Mouse (Mus musculus): ENCODE results near the gene 3100002H09Rik. TPM values are rescaled to one million over a fixed set of nuclear protein-coding genes. Genes with fewer than 3 reads are reported as not detected.

The 3100002H09Rik gene
- polyA plus RNA-seq, 1 experiment = not detected

- no peaks in the 10 kb centered on the region for H3K4me1 ChIP-seq (ENCODE audit: control insufficient read depth, insufficient read depth, low read length)
- no peak overlapping the region for H3K27ac ChIP-seq (ENCODE audit: insufficient read depth, low read depth, low read length)
- TF ChIP-seq POLR2A (IDR thresholded peaks at IDR 0.05; ENCODE audit: borderline replicate concordance, low read depth, low read length) (no peak), CTCF (IDR thresholded peaks at IDR 0.05; ENCODE audit: low read depth, low read length) (no peak)
- H3K4me3 ChIP-seq (ENCODE audit: insufficient read depth, low read length) = no peak overlapping the region
These were observed 40.9 kb downstream of the 3100002H09Rik start for GRCm38 (mm10) chr4:124569661-124570060.

GRCm38 (mm10) chr4:124563371-124563770, 47.2 kb downstream of the 3100002H09Rik start:
- no peaks in the 10 kb centered on the region for H3K4me1 ChIP-seq (ENCODE audit: control insufficient read depth, insufficient read depth, low read length)
- TF ChIP-seq POLR2A (IDR thresholded peaks at IDR 0.05; ENCODE audit: borderline replicate concordance, low read depth, low read length) (no peak), CTCF (IDR thresholded peaks at IDR 0.05; ENCODE audit: low read depth, low read length) (no peak)
- no peak overlapping the region for H3K27ac ChIP-seq (ENCODE audit: insufficient read depth, low read depth, low read length)
- no peak overlapping the region for H3K4me3 ChIP-seq (ENCODE audit: insufficient read depth, low read length)

- Histone ChIP-seq H3K4me1 (ENCODE audit: control insufficient read depth, insufficient read depth, low read length) (no peaks in the 10 kb centered on the region), H3K27ac (ENCODE audit: insufficient read depth, low read depth, low read length) (no peak overlapping the region), H3K4me3 (ENCODE audit: insufficient read depth, low read length) (no peak overlapping the region)
- TF ChIP-seq POLR2A (IDR thresholded peaks at IDR 0.05; ENCODE audit: borderline replicate concordance, low read depth, low read length) (no peak), CTCF (IDR thresholded peaks at IDR 0.05; ENCODE audit: low read depth, low read length) (no peak)
These were observed 47.9 kb downstream of the 3100002H09Rik start for GRCm38 (mm10) chr4:124562721-124563120.

Other genes starting within 250 kb of the 3100002H09Rik start
- not detected in 2 replicates for gene Pou3f1, start 46.0 kb upstream of the 3100002H09Rik start, polyA plus RNA-seq (2012; ENCODE audit: insufficient read depth, insufficient read length, missing spikeins)
- gene Utp11, start 82.8 kb upstream of the 3100002H09Rik start, polyA plus RNA-seq (2012; ENCODE audit: insufficient read depth, insufficient read length, missing spikeins) = 45.8 and 49.4 TPM in 2 replicates
- 149 and 167 TPM in 2 replicates for gene Fhl3, start 89.9 kb upstream of the 3100002H09Rik start, polyA plus RNA-seq (2012; ENCODE audit: insufficient read depth, insufficient read length, missing spikeins)
- gene Sf3a3, start 104.0 kb upstream of the 3100002H09Rik start, polyA plus RNA-seq (2012; ENCODE audit: insufficient read depth, insufficient read length, missing spikeins) = 44.4 and 47.6 TPM in 2 replicates
- gene Inpp5b, start 131.0 kb upstream of the 3100002H09Rik start, polyA plus RNA-seq (2012; ENCODE audit: insufficient read depth, insufficient read length, missing spikeins) = 29.4 and 33.8 TPM in 2 replicates
- 12.0 and 13.1 TPM in 2 replicates for gene Mtf1, start 191.3 kb upstream of the 3100002H09Rik start, polyA plus RNA-seq (2012; ENCODE audit: insufficient read depth, insufficient read length, missing spikeins)
- gene Yrdc, start 239.9 kb upstream of the 3100002H09Rik start, polyA plus RNA-seq (2012; ENCODE audit: insufficient read depth, insufficient read length, missing spikeins) = 18.6 and 20.2 TPM in 2 replicates
- gene 1110065P20Rik, start 240.4 kb upstream of the 3100002H09Rik start, polyA plus RNA-seq (2012; ENCODE audit: insufficient read depth, insufficient read length, missing spikeins) = 7.6 and 9.5 TPM in 2 replicates

Data from bone marrow macrophage, adult 2 months (primary cell).